Mouse (Mus musculus) liver, embryonic 11.5 days (tissue): ENCODE data around the gene Acot1. TPM values are rescaled to one million over a fixed set of nuclear protein-coding genes. Genes with fewer than 3 reads are reported as not detected.
"Not testable (repeated sequence)": the region's sequence is repeated elsewhere in the genome, so short reads cannot be mapped to it uniquely, and the experiment has no call there.

Experiments
- ATAC-seq: fragments of 200-750 bp; cut with Nextera tagmentation; replicated peaks from 2 replicates; pipeline ENCODE4 v1.8.0; 2017; ENCODE audit warnings: moderate number of reproducible peaks, mild to moderate bottlenecking, moderate TSS enrichment, moderate library complexity; ENCODE audit not compliant: low FRiP score
- DNase-seq: peaks from one replicate; pipeline ENCODE4 v3.0.0-alpha.2; 2017; ENCODE audit warnings: low spot score
- H3K27ac ChIP-seq: fragments of 300-500 bp; sonication (generic); 2 replicates; pipeline ENCODE4 v1.5.1; 2014; ENCODE audit warnings: mild to moderate bottlenecking, low read depth, low read length, control low read depth
- H3K27me3 ChIP-seq: fragments of 300-500 bp; sonication (generic); replicated peaks from 2 replicates; pipeline ENCODE4 v1.6.1; 2014; ENCODE audit warnings: low read length, mixed read lengths; ENCODE audit not compliant: control insufficient read depth, insufficient read depth
- H3K36me3 ChIP-seq: fragments of 300-500 bp; sonication (generic); 2 replicates; pipeline ENCODE4 v1.6.1; 2014; ENCODE audit warnings: mild to moderate bottlenecking, low read length, moderate library complexity, mixed read lengths; ENCODE audit not compliant: control insufficient read depth, insufficient read depth
- H3K4me1 ChIP-seq: fragments of 300-500 bp; sonication (generic); replicated peaks from 2 replicates; pipeline ENCODE4 v1.6.1; 2014; ENCODE audit warnings: low read length, mixed read lengths; ENCODE audit not compliant: control insufficient read depth, insufficient read depth
- H3K4me2 ChIP-seq: fragments of 300-500 bp; sonication (generic); 2 replicates; pipeline ENCODE4 v1.6.1; 2014; ENCODE audit warnings: mild to moderate bottlenecking, control low read depth, moderate library complexity
- H3K4me3 ChIP-seq: fragments of 300-500 bp; sonication (generic); 2 replicates; pipeline ENCODE4 v1.5.1; 2014; ENCODE audit warnings: low read depth, low read length, control low read depth
- H3K9ac ChIP-seq: fragments of 300-500 bp; sonication (generic); 2 replicates; pipeline ENCODE4 v1.6.1; 2014; ENCODE audit warnings: low read depth, low read length, control low read depth
- H3K9me3 ChIP-seq: fragments of 300-500 bp; sonication (generic); 2 replicates; pipeline ENCODE4 v1.6.1; 2016; ENCODE audit warnings: low read length, inconsistent platforms, mixed read lengths; ENCODE audit not compliant: control insufficient read depth
- WGBS: fragments of 180-500 bp; shearing (Covaris S2); extraction: QIAGEN DNeasy Blood & Tissue Kit; methylation state at CpG from one replicate; pipeline ENCODE4 v1.1.7; 2014; 5-methylcytosine and 5-hydroxymethylcytosine counted together
- polyA plus RNA-seq: library from polyadenylated mRNA; unstranded; fragments of >200 nt; fragmentation: Nextera tagmentation; extraction: Ambion mirVana; gene quantifications from 2 replicates; pipeline ENCODE4 v1.2.1, GENCODE M21; 2014

The Acot1 gene
- polyA plus RNA-seq, 1 experiment from 2014 or later, result 42.9 TPM

DNA sequence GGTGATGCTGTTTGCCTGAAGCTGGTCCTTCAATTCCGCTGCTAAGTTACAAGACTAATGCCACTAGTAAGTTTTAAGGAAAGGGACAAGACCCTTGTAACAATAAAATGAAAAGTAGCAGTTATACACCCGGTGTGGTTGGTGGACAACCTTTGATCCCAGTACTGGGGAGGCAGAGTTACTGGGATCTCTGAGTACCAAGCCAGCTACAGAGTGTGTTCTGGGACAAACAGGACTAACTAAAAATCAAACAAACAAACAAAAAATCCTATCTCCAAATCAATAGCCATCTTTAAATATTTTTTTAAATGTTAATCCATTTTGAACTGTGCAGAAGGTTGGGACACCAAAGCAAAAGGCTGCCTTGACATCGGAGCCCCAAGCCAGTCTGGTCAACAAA lies 911 bp downstream of the Acot1 start:
- H3K9ac ChIP-seq, result no peak overlapping the region

GRCm38 (mm10) chr12:84011251-84012040 lies 2.2 kb downstream of the Acot1 start:
- no peak overlapping the region for H3K27ac ChIP-seq
- no peaks in the 10 kb centered on the region for H3K4me1 ChIP-seq
- no peak overlapping the region for H3K9ac ChIP-seq
- ATAC-seq (no peak), DNase-seq (no peak)
- no peak overlapping the region for H3K4me3 ChIP-seq
- H3K27me3 ChIP-seq, result peaks cover 11% of the 10 kb centered on the region; the same call in 1 of the 2 replicates
- no peaks in the 10 kb centered on the region; the same call in 1 of the 2 replicates for H3K36me3 ChIP-seq
- H3K9me3 ChIP-seq, result no peaks in the 10 kb centered on the region
- 64% methylated on average over 12 of the region's 12 CpGs for WGBS
- H3K4me2 ChIP-seq, result peak overlapping the region; percentile 56; the same call in 1 of the 2 replicates

More for the DNA sequence above, 911 bp downstream of the Acot1 start:
- H3K9me3 ChIP-seq, result no peaks in the 10 kb centered on the region
- peaks cover 11% of the 10 kb centered on the region; the same call in 1 of the 2 replicates for H3K27me3 ChIP-seq
- ATAC-seq (no peak), DNase-seq (no peak)
- H3K27ac ChIP-seq, result no peak overlapping the region; the same call in 1 of the 2 replicates
- no peaks in the 10 kb centered on the region for H3K4me1 ChIP-seq
- H3K36me3 ChIP-seq, result no peaks in the 10 kb centered on the region; the same call in 1 of the 2 replicates
- peak overlapping the region; percentile 42 for H3K4me3 ChIP-seq
- peak overlapping the region; percentile 56 for H3K4me2 ChIP-seq
- WGBS, result 80% methylated on average over 3 of the region's 3 CpGs

GRCm38 (mm10) chr12:84013130-84013529 lies 3.8 kb downstream of the Acot1 start:
- H3K4me1 ChIP-seq, result no peaks in the 10 kb centered on the region
- ATAC-seq, result no peak
- H3K27ac ChIP-seq, result no peak overlapping the region
- peaks cover 11% of the 10 kb centered on the region; the same call in 1 of the 2 replicates for H3K27me3 ChIP-seq
- no peak overlapping the region for H3K4me2 ChIP-seq
- WGBS, result 71% methylated on average over 6 of the region's 6 CpGs
- no peaks in the 10 kb centered on the region; the same call in 1 of the 2 replicates for H3K36me3 ChIP-seq
- no peaks in the 10 kb centered on the region for H3K9me3 ChIP-seq
- H3K4me3 ChIP-seq, result no peak overlapping the region
- no peak overlapping the region for H3K9ac ChIP-seq
- no peak for DNase-seq

DNA sequence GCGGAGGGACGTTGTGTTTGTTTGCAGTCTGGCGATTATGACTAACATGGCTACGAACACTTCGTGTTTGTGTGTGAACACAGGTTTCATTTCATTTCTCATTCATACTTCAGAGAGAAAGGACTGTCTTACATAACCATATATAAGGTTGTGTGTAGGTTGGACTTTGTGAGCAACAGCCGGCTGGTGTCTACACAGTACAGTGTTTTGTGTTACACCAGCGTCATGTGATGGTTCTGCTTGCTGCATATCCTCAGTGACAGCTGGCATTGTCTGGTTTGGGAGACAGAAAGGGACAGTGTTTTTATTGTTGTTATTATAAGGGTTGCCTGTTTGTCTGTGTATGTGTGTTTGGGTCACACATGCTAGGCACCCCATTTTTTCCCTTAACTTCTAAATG lies 4.4 kb downstream of the Acot1 start:
- peaks cover 11% of the 10 kb centered on the region; the same call in 1 of the 2 replicates for H3K27me3 ChIP-seq
- ATAC-seq, result no peak
- no peak for DNase-seq
- H3K4me2 ChIP-seq, result no peak overlapping the region
- H3K9me3 ChIP-seq, result no peaks in the 10 kb centered on the region
- no peaks in the 10 kb centered on the region; the same call in 1 of the 2 replicates for H3K36me3 ChIP-seq
- WGBS, result 87% methylated on average over 7 of the region's 7 CpGs
- H3K4me3 ChIP-seq, result no peak overlapping the region
- no peaks in the 10 kb centered on the region for H3K4me1 ChIP-seq
- H3K27ac ChIP-seq, result no peak overlapping the region
- H3K9ac ChIP-seq, result no peak overlapping the region

- not testable (repeated sequence) for H3K36me3 ChIP-seq, DNase-seq, H3K4me1 ChIP-seq, H3K27me3 ChIP-seq, H3K27ac ChIP-seq, H3K4me3 ChIP-seq, H3K4me2 ChIP-seq, H3K9ac ChIP-seq, H3K9me3 ChIP-seq
- 51% methylated on average over 7 of the region's 7 CpGs for WGBS
- peak; percentile 65 for ATAC-seq
Observed at GRCm38 (mm10) chr12:84020528-84020927, 11.2 kb downstream of the Acot1 start.

GRCm38 (mm10) chr12:84022266-84022665 lies 13.0 kb downstream of the Acot1 start:
- not testable (repeated sequence) for H3K27ac ChIP-seq, H3K4me1 ChIP-seq, H3K36me3 ChIP-seq, DNase-seq, H3K9me3 ChIP-seq, H3K9ac ChIP-seq, H3K4me3 ChIP-seq, H3K27me3 ChIP-seq, ATAC-seq, H3K4me2 ChIP-seq
- WGBS, result 91% methylated on average over 4 of the region's 4 CpGs

GRCm38 (mm10) chr12:84023052-84023745 lies 13.9 kb downstream of the Acot1 start:
- ATAC-seq (no peak), DNase-seq (no peak)
- Histone ChIP-seq H3K27ac (no peak overlapping the region), H3K4me1 (no peaks in the 10 kb centered on the region), H3K9me3 (no peaks in the 10 kb centered on the region), H3K36me3 (no peaks in the 10 kb centered on the region), H3K9ac (no peak overlapping the region), H3K27me3 (no peaks in the 10 kb centered on the region), H3K4me3 (no peak overlapping the region), H3K4me2 (no peak overlapping the region)
- WGBS, result 72% methylated on average over 9 of the region's 9 CpGs

- Histone ChIP-seq H3K36me3 (no peaks in the 10 kb centered on the region), H3K4me1 (no peaks in the 10 kb centered on the region), H3K9ac (no peak overlapping the region), H3K4me2 (no peak overlapping the region), H3K27ac (no peak overlapping the region), H3K27me3 (no peaks in the 10 kb centered on the region), H3K4me3 (no peak overlapping the region), H3K9me3 (no peaks in the 10 kb centered on the region)
- DNase-seq, result no peak
- 83% methylated on average over 7 of the region's 7 CpGs for WGBS
- ATAC-seq, result no peak
Observed at GRCm38 (mm10) chr12:84025888-84026287, 16.6 kb downstream of the Acot1 start.
